Mouse (Mus musculus) MEL (cell line): ENCODE measurements at regions not wholly inside any gene's neighbourhood (a gene's known extent, or its start where the extent isn't known, plus 50 kb on each side); places are given as distances from the start of the nearest gene placed in this dataset.

Source experiments
- CTCF ChIP-seq, 3 experiments: IDR thresholded peaks in 2 of 3; conservative IDR thresholded peaks in 1 of 3; 2 replicates each; pipeline ENCODE4 v1.5.1; 2011 to 2012; ENCODE audit warnings: low read length in 3 of 3, low read depth in 2 of 3, mild to moderate bottlenecking in 2 of 3, improper control_type of control experiment in 1 of 3, inconsistent platforms in 1 of 3, mixed read lengths in 1 of 3, moderate library complexity in 1 of 3; ENCODE audit not compliant: control insufficient read depth in 1 of 3, insufficient read depth in 1 of 3, poor library complexity in 1 of 3, severe bottlenecking in 1 of 3
- ETS1 ChIP-seq: IDR thresholded peaks from 2 replicates; pipeline ENCODE4 v1.6.1; 2012; ENCODE audit warnings: low read depth, mild to moderate bottlenecking, inconsistent platforms, low read length, improper control_type of control experiment, moderate library complexity
- GABPA ChIP-seq: IDR thresholded peaks from 2 replicates; pipeline ENCODE4 v1.6.1; 2012; ENCODE audit warnings: low read depth, mild to moderate bottlenecking, inconsistent platforms, low read length, improper control_type of control experiment, moderate library complexity
- MAFK ChIP-seq: IDR thresholded peaks from 2 replicates; pipeline ENCODE4 v1.6.1; 2011; ENCODE audit warnings: low read depth, mild to moderate bottlenecking, low read length, improper control_type of control experiment, borderline replicate concordance
- MAZ ChIP-seq: IDR thresholded peaks from 2 replicates; pipeline ENCODE4 v1.6.1; 2012; ENCODE audit warnings: low read depth, mild to moderate bottlenecking, inconsistent platforms, low read length, improper control_type of control experiment
- MXI1 ChIP-seq: IDR thresholded peaks from 2 replicates; pipeline ENCODE4 v1.6.1; 2011; ENCODE audit warnings: mild to moderate bottlenecking, low read depth, low read length, improper control_type of control experiment
- POLR2A ChIP-seq, 2 experiments: IDR thresholded peaks; 2 replicates each; pipeline ENCODE4 v1.6.1; 2011 to 2012; ENCODE audit warnings: low read length in 2 of 2, mild to moderate bottlenecking in 2 of 2, control low read depth in 1 of 2, improper control_type of control experiment in 1 of 2, low read depth in 1 of 2, moderate library complexity in 1 of 2; ENCODE audit not compliant: control insufficient read depth in 1 of 2, insufficient read depth in 1 of 2, poor library complexity in 1 of 2
- POLR2AphosphoS5 ChIP-seq: IDR thresholded peaks from 2 replicates; pipeline ENCODE4 v1.6.1; 2012; ENCODE audit warnings: low read depth, borderline replicate concordance, mild to moderate bottlenecking, inconsistent platforms, low read length, moderate library complexity, mixed read lengths
- TAL1 ChIP-seq: IDR thresholded peaks from 2 replicates; pipeline ENCODE4 v1.6.1; 2012; ENCODE audit warnings: mild to moderate bottlenecking, inconsistent platforms, low read length, moderate library complexity, mixed read lengths
- TCF12 ChIP-seq: IDR thresholded peaks from 2 replicates; pipeline ENCODE4 v1.6.1; 2014; ENCODE audit warnings: low read depth, mild to moderate bottlenecking, inconsistent platforms, low read length, improper control_type of control experiment, moderate library complexity
- USF2 ChIP-seq, 2 experiments: IDR thresholded peaks; 2 replicates each; pipeline ENCODE4 v1.6.1; 2011 to 2012; ENCODE audit warnings: improper control_type of control experiment in 2 of 2, low read length in 2 of 2, borderline replicate concordance in 1 of 2, inconsistent platforms in 1 of 2, low read depth in 1 of 2, mild to moderate bottlenecking in 1 of 2; ENCODE audit not compliant: insufficient read depth in 1 of 2
- ZNF384 ChIP-seq: IDR thresholded peaks from 2 replicates; pipeline ENCODE4 v1.6.1; 2012; ENCODE audit warnings: low read depth, mild to moderate bottlenecking, inconsistent platforms, low read length, improper control_type of control experiment

DNA sequence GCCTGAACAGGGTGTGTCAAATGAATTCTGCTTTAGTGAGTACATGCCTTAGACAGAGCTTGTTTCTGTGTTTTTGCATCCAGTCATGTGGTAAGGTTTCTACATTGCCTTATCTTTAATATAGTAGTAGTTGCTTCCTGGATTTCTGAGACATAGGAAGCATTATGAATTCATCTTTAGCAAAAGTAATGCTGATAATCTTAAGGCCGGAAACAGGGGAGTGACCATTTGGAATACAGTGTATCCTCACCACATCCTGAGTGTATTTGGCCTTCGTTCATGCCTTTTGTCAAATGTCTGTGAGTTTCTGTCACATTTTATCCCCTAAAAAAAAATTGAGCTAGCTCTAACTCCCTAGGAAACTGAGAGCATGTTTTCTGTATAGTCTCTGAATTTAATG lies 482.9 kb downstream of the Cetn3 start:
- TF ChIP-seq CTCF (IDR thresholded peaks at IDR 0.05 in 2 of 3, conservative IDR thresholded peaks at IDR 0.05 in 1 of 3; ENCODE audit: control insufficient read depth in 1 of 3, insufficient read depth in 1 of 3, low read depth in 2 of 3, low read length in 3 of 3, poor library complexity in 1 of 3, severe bottlenecking in 1 of 3) (no peak), POLR2A (IDR thresholded peaks at IDR 0.05; ENCODE audit: control insufficient read depth in 1 of 2, insufficient read depth in 1 of 2, low read depth in 1 of 2, low read length in 2 of 2, poor library complexity in 1 of 2) (no peak), TAL1 (no peak), MXI1 (no peak), GABPA (no peak), MAZ (no peak), MAFK (no peak), ZNF384 (no peak), USF2 (IDR thresholded peaks at IDR 0.05; ENCODE audit: borderline replicate concordance in 1 of 2, insufficient read depth in 1 of 2, low read depth in 1 of 2, low read length in 2 of 2) (no peak), POLR2AphosphoS5 (no peak), ETS1 (no peak), TCF12 (no peak)
